Mouse (Mus musculus): ENCODE data around the gene Sorl1. TPM values are rescaled to one million over a fixed set of nuclear protein-coding genes. Genes with fewer than 3 reads are reported as not detected.

Sorl1 gene
- total RNA-seq, 2 experiments from 2014 or later, result 12.5 to 13.3 TPM

DNA sequence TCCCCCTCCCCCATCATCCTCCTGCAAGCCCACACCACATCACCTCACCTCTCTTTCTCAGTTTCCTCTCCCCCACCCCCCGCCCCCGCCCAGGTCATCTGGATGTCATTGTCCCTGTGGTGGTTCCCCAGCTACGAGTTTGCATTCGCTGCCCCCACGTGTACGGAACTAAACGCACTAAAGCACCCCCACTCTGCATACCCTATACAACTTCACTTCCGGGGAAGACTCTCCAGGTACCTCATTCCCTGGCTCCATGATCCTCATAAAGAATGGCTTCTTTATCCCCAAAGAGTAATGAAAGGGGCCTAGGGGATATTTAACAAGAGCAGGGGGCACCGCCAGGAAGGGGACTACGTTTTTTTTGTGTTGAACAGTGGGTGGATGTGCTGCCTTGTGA is 188.1 kb downstream of the Sorl1 start:
- DNase-seq, result no peak
- intact Hi-C loops (cut with DNase I), result no loop called here

- peak in 1 of 2 experiments; percentile 34 for DNase-seq
- intact Hi-C loops (cut with DNase I), result no loop called here
Measured at GRCm38 (mm10) chr9:41935373-41935971, 188.6 kb downstream of the Sorl1 start.

DNA sequence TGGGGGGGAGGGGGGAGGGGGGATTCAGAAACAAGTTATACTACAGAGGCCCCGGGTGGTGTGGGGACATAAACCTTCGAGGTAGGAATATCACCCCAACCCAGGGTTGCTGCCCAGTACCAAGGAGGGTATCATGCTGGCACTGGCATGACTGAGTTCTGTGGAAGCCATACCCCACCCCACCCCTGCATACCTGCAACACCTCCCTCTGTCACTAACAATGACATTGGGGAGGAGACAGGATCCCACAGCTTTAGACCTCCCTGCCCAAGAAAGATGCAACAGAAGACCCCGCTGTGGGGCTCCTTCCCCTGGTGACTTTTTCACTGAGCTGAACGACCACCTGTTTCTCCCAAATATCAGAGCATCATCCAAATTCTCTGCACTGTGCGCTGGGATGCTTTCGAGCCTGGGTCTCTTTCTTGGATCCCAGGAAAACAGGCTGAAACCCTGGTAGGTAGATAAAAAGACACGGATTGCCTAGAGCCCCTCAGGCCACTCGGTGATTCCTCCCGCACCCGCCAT is 189.2 kb downstream of the Sorl1 start:
- intact Hi-C loops (cut with DNase I), result no loop called here

GRCm38 (mm10) chr9:41929986-41930385 is 194.1 kb downstream of the Sorl1 start:
- intact Hi-C loops (cut with DNase I), result no loop called here
- DNase-seq, result no peak

More for the DNA sequence above, 189.2 kb downstream of the Sorl1 start:
- no peak for DNase-seq

GRCm38 (mm10) chr9:41925721-41926120 is 198.4 kb downstream of the Sorl1 start:
- DNase-seq, result no peak
- intact Hi-C loops (cut with DNase I), result no loop called here

- DNase-seq, result no peak
- intact Hi-C loops (cut with DNase I), result no loop called here
Measured at GRCm38 (mm10) chr9:41924140-41924539, 200.0 kb downstream of the Sorl1 start.

DNA sequence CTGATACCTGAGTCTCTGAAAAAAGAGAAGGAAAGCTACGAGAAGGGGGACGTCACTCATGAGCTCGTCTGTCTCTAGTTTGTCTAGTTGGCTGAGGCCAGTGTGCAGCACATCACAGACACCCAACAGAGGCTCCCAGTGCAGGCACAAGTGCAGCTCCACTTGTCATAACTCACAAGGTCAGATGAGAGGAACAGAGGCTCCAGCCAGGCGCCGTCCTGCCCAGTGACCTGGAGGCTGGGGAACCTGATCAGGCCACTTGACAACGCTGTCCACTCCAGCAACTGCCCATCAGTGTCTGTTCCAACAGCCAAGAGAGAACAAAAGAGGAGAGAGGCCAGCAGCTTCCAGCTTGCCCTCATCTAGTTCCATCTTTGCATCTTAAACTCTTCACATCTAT is 201.7 kb downstream of the Sorl1 start:
- no peak for DNase-seq
- intact Hi-C loops (cut with DNase I), result no loop called here

DNA sequence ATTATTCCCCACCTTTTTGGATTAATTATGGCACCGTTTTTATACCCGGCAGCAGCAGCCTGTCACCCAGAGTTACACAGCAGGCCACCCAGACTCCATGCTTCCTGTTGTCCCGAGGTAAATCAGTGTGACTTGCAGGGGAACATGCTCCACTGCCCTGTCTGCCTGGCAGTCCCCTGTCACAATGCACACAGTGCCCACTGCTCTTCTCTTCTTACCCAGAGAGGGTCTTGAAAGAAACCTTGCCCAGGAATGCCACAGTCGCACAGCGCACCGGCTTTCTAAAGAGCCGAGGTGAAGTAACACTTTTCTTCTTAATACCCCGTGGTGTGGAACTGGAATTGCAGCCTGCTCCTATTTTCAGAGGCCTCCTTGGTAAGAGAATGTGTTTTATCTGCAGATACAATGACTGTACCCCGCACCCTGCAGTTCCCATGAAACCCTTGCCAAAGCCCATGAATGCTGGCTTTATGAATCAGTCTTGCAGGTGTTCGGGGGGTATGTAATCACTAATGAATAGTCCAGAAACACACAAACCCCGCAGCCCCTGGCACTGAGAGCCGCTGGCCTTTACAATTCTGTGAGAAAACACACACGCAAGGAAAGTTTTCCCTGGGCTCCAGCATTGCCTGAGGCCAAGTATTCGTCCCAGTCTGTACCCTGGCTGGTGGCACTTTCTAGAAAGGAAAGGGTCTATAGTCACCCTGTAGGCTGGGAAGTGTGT is 205.3 kb downstream of the Sorl1 start:
- no peak for DNase-seq
- intact Hi-C loops (cut with DNase I), result no loop called here

- intact Hi-C loops (cut with DNase I), result no loop called here
- no peak for DNase-seq
Measured at GRCm38 (mm10) chr9:41918155-41918554, 205.9 kb downstream of the Sorl1 start.

DNA sequence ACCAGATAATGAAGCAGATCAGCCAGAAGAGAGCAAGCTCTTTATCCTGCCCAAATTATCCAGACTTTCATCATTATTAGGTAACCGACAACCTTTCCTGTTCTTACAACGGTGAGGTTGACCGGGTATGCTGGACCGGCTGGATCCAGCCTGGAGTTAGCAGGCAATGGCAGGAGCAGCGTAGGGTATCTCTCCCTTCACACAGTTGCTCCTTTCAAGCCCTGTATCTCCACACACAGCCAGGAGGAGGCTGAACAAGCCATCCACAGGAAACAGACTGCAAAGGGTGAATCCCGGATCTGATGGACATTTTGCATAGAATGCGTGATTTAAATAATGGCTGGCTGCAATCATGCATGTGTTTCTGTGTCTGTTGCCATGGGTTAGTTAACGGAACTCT is 208.5 kb downstream of the Sorl1 start:
- DNase-seq, result no peak
- intact Hi-C loops (cut with DNase I), result no loop called here

Other genes with a start within 250 kb of the Sorl1 start
- 10 to 100 TPM; 17.0 to 17.6 TPM for gene Sc5d, start 140.0 kb upstream of the Sorl1 start, total RNA-seq (2021)

All from heart, postnatal 36 days (tissue).